Comparison of ENCODE assay signal across 8 mouse cellular contexts in the genomic region with DNA sequence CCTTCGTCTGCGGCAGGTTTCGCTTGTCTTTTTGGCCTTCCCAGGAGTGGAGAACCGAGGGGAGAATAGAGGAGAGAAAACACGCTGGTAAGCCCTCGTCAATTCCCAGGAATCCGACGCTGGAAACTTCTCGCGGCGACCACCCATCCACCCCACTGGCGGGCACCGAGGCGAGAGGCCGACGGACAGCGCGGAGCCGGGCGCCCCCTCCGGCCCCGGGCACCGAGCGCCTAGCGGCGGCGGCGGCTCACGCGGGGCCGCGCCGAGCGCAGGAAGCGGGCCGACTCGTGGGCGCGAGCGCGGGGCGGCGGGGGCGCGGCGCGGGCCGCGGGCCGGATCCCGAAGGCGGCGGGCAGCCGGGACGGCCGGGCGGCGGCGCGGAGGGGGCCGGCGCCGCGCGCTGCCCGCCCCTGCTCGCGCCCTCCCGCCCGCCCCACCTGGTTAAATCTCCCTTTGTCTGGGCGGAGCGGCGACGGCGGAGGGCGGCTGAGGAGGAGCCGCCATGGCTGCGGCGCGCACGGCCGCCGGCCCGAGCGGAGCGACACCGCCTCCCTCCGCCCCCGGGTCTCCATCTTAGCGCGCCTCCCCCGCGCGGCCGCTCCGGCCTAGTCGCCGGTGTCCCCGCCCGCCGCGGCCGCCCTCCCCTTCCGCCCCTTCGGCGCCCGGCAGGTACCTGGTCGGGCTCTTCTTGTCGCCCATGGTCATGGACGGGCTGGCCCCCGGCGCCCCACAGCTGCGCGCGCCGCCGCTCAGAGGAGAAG. TPM values are rescaled to one million over a fixed set of nuclear protein-coding genes. Genes with fewer than 3 reads are reported as not detected.
DNase-seq lines count a peak whose midpoint lies in the region; ATAC-seq and TF ChIP-seq lines count a peak whose summit lies in the region.

No protein-coding gene starts in this region.

- H3K79me2 ChIP-seq in macrophage (ENCODE audit: inconsistent target) = peaks cover 47% of the 10 kb centered on the region

- DNase-seq in ZHBTc4 (ENCODE audit: low read depth, low spot score) = peak; percentile 68
- DNase-seq in cerebellum, postnatal 36 days = peak; percentile 71 to 78
- peak; percentile 65 for DNase-seq in gastrocnemius, adult 18-20 months (ENCODE audit: low spot score)
- peak; percentile 66 to 73 for DNase-seq in left cerebral cortex, adult 2 months (ENCODE audit: extremely low spot score in 1 of 2, low spot score in 2 of 2)
- peak; percentile 70 for DNase-seq in right cerebral cortex, adult 18-20 months
- DNase-seq in urinary bladder, adult 2 months (ENCODE audit: low spot score) = peak; percentile 78

- peak overlapping the region; percentile 76 for H3K9ac ChIP-seq in hindbrain, embryonic 15.5 days

- H3K27me3 ChIP-seq in hindbrain, embryonic 15.5 days = peaks cover 19% of the 10 kb centered on the region

- TF ChIP-seq CTCF in left cerebral cortex, adult 2 months (IDR thresholded peaks at IDR 0.05) = no peak; the same call in none of the 2 replicates

- H3K4me3 ChIP-seq in hindbrain, embryonic 15.5 days = peak overlapping the region; percentile 63
- H3K4me3 ChIP-seq in left cerebral cortex, adult 2 months = peak overlapping the region; percentile 71
- H3K4me3 ChIP-seq in macrophage (ENCODE audit: inconsistent target) = peak overlapping the region; percentile 53

- H3K9me3 ChIP-seq in hindbrain, embryonic 15.5 days = no peaks in the 10 kb centered on the region

- H3K4me2 ChIP-seq in hindbrain, embryonic 15.5 days = peak overlapping the region; percentile 76

- H3K27ac ChIP-seq in hindbrain, embryonic 15.5 days (replicated peaks) = peak overlapping the region; percentile 95
- peak overlapping the region; percentile 89 for H3K27ac ChIP-seq in left cerebral cortex, adult 2 months
- H3K27ac ChIP-seq in macrophage = 0 out of 2 replicates have a peak overlapping the region, but pooled peaks have one; percentile 12

- intact Hi-C loops in left cerebral cortex, adult 2 months (cut with DNase I) = loop anchor here (1.0 to 10.0 kb wide), 9 partner anchors 80 to 592 kb away; partner anchors contain the start of gene Gpr27

- ATAC-seq in hindbrain, embryonic 15.5 days (ENCODE audit: low FRiP score, low read depth) = peak; percentile 72

- H3K36me3 ChIP-seq in hindbrain, embryonic 15.5 days = no peaks in the 10 kb centered on the region
- no peaks in the 10 kb centered on the region for H3K36me3 ChIP-seq in macrophage (ENCODE audit: inconsistent target)

- peaks cover 39% of the 10 kb centered on the region for H3K4me1 ChIP-seq in hindbrain, embryonic 15.5 days (replicated peaks)

- under 1% methylated on average over 102 of the region's 117 CpGs for WGBS in hindbrain, embryonic 15.5 days
- 1% methylated on average over 85 of the region's 117 CpGs for WGBS in macrophage (ENCODE audit: missing documents)

RNA-seq across cellular contexts. Expression of gene Rybp, which starts 0.5 kb away (rescaled TPM):
- 1 to 10 TPM; 5.8 to 9.2 TPM for total RNA-seq in gastrocnemius, adult 18-20 months (2021)
- polyA plus RNA-seq in hindbrain, embryonic 15.5 days (2015; fragmentation: Nextera tagmentation; extraction: Ambion mirVana) = 17.9 and 19.9 TPM in 2 replicates
- total RNA-seq in left cerebral cortex, adult 2 months (2021) = 10 to 100 TPM; 46.2 to 56.4 TPM
- total RNA-seq in macrophage (2018; cell fraction: chromatin; rRNA removed) = 10 to 100 TPM in 23 of 26 experiments, 1 to 10 TPM in 3; 8.8 to 35.6 (median 15.8) TPM
- 10 to 100 TPM; 17.2 to 37.2 (median 26.4) TPM for total RNA-seq in macrophage (2018; cell fraction: cytosol; rRNA removed)
- total RNA-seq in macrophage (2018; cell fraction: nucleus; rRNA removed) = 10 to 100 TPM; 12.5 to 37.9 (median 23.8) TPM
- 18.4 to 21.9 TPM (median 19.8 TPM) in 3 replicates for polyA plus RNA-seq in macrophage (2018)
- polyA plus RNA-seq in urinary bladder, adult 2 months (2012; rRNA removed) = 39.9 and 41.3 TPM in 2 replicates

Comparison
In these comparisons a context has a peak if more than half of its experiments do, and no peak if none do; other contexts are left out.
1. Peak in every context shown above with its lines: DNase-seq, ATAC-seq, H3K4me3 ChIP-seq and H3K27ac ChIP-seq.
2. H3K27ac ChIP-seq: peak in every context shown above with its lines; median percentile 95 in hindbrain, embryonic 15.5 days; 89 in left cerebral cortex, adult 2 months; 12 in macrophage.